Mouse (Mus musculus): ENCODE results near the gene Ap4m1. TPM values are rescaled to one million over a fixed set of nuclear protein-coding genes. Genes with fewer than 3 reads are reported as not detected.

Ap4m1 gene
- total and polyA plus RNA-seq, 3 experiments, result 21.1 to 26.7 (median 22.6) TPM

DNA sequence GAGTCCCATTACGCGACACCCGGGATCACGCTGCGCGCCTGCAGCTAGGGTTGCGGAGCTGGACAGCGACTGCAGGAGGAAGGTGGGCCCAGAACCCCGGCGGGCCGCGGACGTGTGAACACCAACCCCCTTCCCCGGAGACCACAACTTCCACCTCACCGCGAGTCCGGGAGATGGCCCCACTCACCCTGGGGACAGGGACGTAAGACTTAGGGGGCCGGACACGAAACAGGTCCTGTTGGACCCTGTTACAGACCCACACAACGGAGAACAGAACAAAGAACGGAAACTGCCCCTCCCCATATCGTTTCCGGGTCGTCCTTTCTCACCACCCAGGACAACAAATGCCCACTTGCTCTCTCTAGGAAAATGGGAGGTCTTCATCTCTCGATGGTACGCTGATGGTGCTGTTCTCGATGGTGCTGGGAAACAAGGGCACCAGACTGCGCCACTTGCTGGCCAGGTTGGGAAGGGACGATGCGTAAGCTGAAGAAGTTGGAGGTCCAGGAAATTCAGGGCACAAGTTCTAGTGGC, 16.3 kb upstream of the Ap4m1 start, which contains the start of gene Zfp113:
Zfp113 (minus strand) TSS at position 302 of the 534 bp plus-strand sequence.
- Histone ChIP-seq H3K27me3 (ENCODE audit: insufficient read depth, low read length) (no peaks in the 10 kb centered on the region), H3K9me3 (replicated peaks) (no peaks in the 10 kb centered on the region), H3K36me3 (replicated peaks) (peaks cover 33% of the 10 kb centered on the region), H3K4me3 (ENCODE audit: low read depth, low read length) (peak within 1 kb of the TSS; percentile 84), H3K4me1 (ENCODE audit: insufficient read depth, low read depth, low read length) (peaks cover 22% of the 10 kb centered on the region)
- ATAC-seq (ENCODE audit: extremely low read depth, insufficient number of reproducible peaks, low FRiP score, poor library complexity, severe bottlenecking) (peak; percentile 95), DNase-seq (ENCODE audit: low spot score) (peak; percentile 89)
- TF ChIP-seq POLR2AphosphoS5 (IDR thresholded peaks at IDR 0.05; ENCODE audit: insufficient replicate concordance, low read depth, low read length) (no peak), GATA2 (IDR thresholded peaks at IDR 0.05; ENCODE audit: borderline replicate concordance, low read depth, low read length) (no peak), CTCF (IDR thresholded peaks at IDR 0.05; ENCODE audit: low read depth, low read length) (peak; percentile 67), TAL1 (conservative IDR thresholded peaks at IDR 0.05; ENCODE audit: low read depth, low read length) (no peak)

DNA sequence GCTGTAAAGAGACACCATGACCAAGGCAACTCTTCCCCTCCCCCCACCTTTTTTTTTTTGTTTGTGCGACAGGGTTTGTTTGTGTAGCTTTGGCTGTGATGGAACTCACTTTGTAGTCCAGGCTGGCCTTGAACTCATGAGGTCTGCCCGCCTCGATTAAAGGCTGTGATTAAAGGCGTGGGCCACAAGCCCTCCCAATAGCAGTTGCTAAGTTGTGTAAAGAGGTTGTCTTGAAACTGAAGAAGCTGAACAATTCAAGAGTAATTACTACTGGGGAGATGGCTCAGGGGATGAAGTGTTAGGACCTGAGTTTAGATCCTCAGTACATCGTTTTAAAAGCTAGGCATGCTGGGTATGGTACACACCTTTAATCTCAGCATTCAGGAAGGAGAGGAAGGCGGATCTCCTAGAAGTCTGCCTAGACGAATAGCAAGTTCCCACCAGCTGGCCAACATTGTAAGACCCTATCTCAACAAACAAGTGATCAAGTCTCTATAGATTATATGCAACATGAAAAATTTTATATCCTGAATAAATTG, 11.5 kb upstream of the Ap4m1 start:
- TF ChIP-seq POLR2AphosphoS5 (IDR thresholded peaks at IDR 0.05; ENCODE audit: insufficient replicate concordance, low read depth, low read length) (no peak), TAL1 (conservative IDR thresholded peaks at IDR 0.05; ENCODE audit: low read depth, low read length) (no peak), GATA1 (IDR thresholded peaks at IDR 0.05; ENCODE audit: borderline replicate concordance, low read length) (no peak), GATA2 (IDR thresholded peaks at IDR 0.05; ENCODE audit: borderline replicate concordance, low read depth, low read length) (no peak), CTCF (IDR thresholded peaks at IDR 0.05; ENCODE audit: low read depth, low read length) (no peak)
- DNase-seq (ENCODE audit: low spot score) (no peak), ATAC-seq (ENCODE audit: extremely low read depth, insufficient number of reproducible peaks, low FRiP score, poor library complexity, severe bottlenecking) (no peak)
- peaks cover 34% of the 10 kb centered on the region for H3K36me3 ChIP-seq (replicated peaks)
- H3K4me1 ChIP-seq (ENCODE audit: insufficient read depth, low read depth, low read length), result peaks cover 49% of the 10 kb centered on the region
- peak overlapping the region; percentile 85 for H3K4me3 ChIP-seq (ENCODE audit: low read depth, low read length)
- H3K27me3 ChIP-seq (ENCODE audit: insufficient read depth, low read length), result no peaks in the 10 kb centered on the region
- H3K9me3 ChIP-seq (replicated peaks), result no peaks in the 10 kb centered on the region

DNA sequence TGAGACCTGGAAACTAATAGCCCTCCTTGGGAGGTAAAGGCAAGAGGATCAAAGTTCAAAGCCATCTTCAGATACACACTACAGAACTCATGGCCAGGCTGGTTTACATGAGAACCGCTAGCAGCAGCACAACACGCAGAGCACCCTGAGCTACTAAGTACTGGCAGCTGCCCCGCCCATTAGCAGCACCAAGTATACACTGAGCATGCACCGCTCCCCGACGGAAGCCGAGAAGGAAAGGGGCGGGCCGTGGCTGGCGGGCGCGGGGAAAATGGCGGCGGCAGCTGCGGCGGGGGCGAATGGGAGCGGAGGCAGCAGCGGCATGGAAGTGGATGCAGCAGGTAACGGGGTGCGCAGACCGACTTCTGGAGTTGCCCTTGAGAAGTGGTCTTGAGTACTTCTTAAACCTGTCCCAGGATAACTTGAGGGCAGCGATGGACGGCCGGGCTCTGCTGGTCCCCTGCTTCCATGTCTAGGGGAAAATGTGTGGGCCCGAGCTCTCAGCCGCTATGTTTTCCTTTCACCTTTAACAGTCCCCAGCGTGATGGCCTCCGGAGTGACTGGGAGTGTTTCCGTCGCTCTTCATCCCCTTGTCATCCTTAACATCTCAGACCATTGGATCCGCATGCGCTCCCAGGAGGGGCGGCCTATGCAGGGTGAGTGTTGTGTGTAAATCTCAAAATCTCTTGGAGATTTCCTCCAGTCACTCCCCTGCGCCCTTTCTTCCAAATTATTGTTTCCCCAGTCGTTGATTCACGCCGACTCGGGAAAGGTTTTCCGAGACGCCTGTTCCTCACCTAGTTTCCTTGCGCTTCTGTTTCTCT, 10.7 kb upstream of the Ap4m1 start, which contains the start of gene Cops6:
Cops6 (plus strand) TSS at position 230 of the 824 bp plus-strand sequence.
- TF ChIP-seq GATA2 (IDR thresholded peaks at IDR 0.05; ENCODE audit: borderline replicate concordance, low read depth, low read length) (no peak), CTCF (IDR thresholded peaks at IDR 0.05; ENCODE audit: low read depth, low read length) (no peak), GATA1 (IDR thresholded peaks at IDR 0.05; ENCODE audit: borderline replicate concordance, low read length) (no peak)
- Histone ChIP-seq H3K4me1 (ENCODE audit: insufficient read depth, low read depth, low read length) (peaks cover 53% of the 10 kb centered on the region), H3K4me3 (ENCODE audit: low read depth, low read length) (peak within 1 kb of the TSS; percentile 85), H3K36me3 (replicated peaks) (peaks cover 42% of the 10 kb centered on the region), H3K9me3 (replicated peaks) (no peaks in the 10 kb centered on the region), H3K27me3 (ENCODE audit: insufficient read depth, low read length) (no peaks in the 10 kb centered on the region)
- peak; percentile 67 for DNase-seq (ENCODE audit: low spot score)
- peak; percentile 87 for ATAC-seq (ENCODE audit: extremely low read depth, insufficient number of reproducible peaks, low FRiP score, poor library complexity, severe bottlenecking)

DNA sequence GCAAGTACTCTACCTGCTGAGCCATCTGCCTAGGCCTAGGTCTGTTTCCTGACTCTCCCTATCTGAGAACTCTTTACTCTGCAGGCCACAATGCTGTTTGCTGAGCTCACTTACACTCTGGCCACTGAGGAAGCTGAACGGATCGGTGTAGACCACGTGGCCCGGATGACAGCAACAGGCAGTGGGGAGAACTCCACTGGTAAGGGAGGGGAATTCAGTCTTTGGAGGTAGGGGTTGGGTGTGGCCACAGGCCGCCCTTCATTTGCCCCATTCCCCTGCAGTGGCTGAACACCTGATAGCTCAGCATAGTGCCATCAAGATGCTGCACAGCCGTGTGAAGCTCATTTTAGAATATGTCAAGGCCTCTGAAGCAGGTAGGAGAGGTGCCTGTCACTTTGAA, 8.8 kb upstream of the Ap4m1 start:
- Histone ChIP-seq H3K9me3 (replicated peaks) (no peaks in the 10 kb centered on the region), H3K4me3 (ENCODE audit: low read depth, low read length) (no peak overlapping the region), H3K27me3 (ENCODE audit: insufficient read depth, low read length) (no peaks in the 10 kb centered on the region; the same call in 1 of the 2 replicates), H3K4me1 (ENCODE audit: insufficient read depth, low read depth, low read length) (peaks cover 70% of the 10 kb centered on the region), H3K36me3 (replicated peaks) (peaks cover 62% of the 10 kb centered on the region)
- no peak for DNase-seq (ENCODE audit: low spot score)
- TF ChIP-seq GATA1 (IDR thresholded peaks at IDR 0.05; ENCODE audit: borderline replicate concordance, low read length) (no peak), POLR2AphosphoS5 (IDR thresholded peaks at IDR 0.05; ENCODE audit: insufficient replicate concordance, low read depth, low read length) (peak; percentile 84)
- ATAC-seq (ENCODE audit: extremely low read depth, insufficient number of reproducible peaks, low FRiP score, poor library complexity, severe bottlenecking), result no peak

DNA sequence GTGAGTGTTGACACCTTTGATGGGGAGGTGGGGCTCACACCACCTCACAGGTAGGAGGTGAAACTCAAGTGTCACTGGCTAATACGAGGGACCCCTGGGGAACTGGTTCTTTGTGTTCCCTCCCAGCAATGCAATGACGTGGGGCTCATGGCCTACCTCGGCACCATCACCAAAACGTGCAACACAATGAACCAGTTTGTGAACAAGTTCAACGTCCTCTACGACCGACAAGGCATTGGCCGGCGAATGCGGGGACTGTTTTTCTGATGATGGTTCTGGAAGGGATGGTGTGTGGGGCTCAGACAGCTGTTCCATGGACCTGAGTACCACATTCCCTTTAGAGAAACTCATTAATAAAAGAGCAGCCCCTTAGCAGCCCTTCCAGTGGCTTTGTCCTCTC, 8.2 kb upstream of the Ap4m1 start:
- H3K9me3 ChIP-seq (replicated peaks), result no peaks in the 10 kb centered on the region
- ATAC-seq (ENCODE audit: extremely low read depth, insufficient number of reproducible peaks, low FRiP score, poor library complexity, severe bottlenecking), result no peak
- H3K27me3 ChIP-seq (ENCODE audit: insufficient read depth, low read length), result no peaks in the 10 kb centered on the region; the same call in 1 of the 2 replicates
- H3K4me1 ChIP-seq (ENCODE audit: insufficient read depth, low read depth, low read length), result peaks cover 74% of the 10 kb centered on the region
- H3K4me3 ChIP-seq (ENCODE audit: low read depth, low read length), result no peak overlapping the region
- peaks cover 67% of the 10 kb centered on the region for H3K36me3 ChIP-seq (replicated peaks)
- TF ChIP-seq GATA2 (IDR thresholded peaks at IDR 0.05; ENCODE audit: borderline replicate concordance, low read depth, low read length), result no peak
- no peak for TF ChIP-seq TAL1 (conservative IDR thresholded peaks at IDR 0.05; ENCODE audit: low read depth, low read length)
- no peak for TF ChIP-seq CTCF (IDR thresholded peaks at IDR 0.05; ENCODE audit: low read depth, low read length)
- no peak for TF ChIP-seq POLR2AphosphoS5 (IDR thresholded peaks at IDR 0.05; ENCODE audit: insufficient replicate concordance, low read depth, low read length)
- TF ChIP-seq GATA1 (IDR thresholded peaks at IDR 0.05; ENCODE audit: borderline replicate concordance, low read length), result no peak
- no peak for DNase-seq (ENCODE audit: low spot score)

DNA sequence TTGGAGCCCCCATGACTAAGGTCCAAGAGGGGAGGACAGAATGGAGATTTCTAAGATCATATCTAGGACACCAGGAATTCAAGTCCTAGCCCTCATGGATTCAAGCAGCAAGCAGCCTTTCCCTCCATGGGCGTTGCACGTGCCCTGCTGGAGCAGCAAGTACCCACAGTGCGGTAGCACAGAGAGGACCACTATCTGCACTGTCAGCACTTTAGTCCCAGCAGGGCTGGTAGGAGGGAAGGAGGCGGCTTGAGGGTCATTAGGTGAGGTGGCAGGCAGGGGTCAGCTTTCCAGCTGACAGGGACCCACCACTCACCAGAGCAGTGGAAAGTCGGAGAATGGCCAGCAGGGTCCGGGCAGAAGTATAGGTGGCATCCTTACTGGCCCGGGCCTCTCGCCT, 6.2 kb upstream of the Ap4m1 start:
- H3K9me3 ChIP-seq (replicated peaks), result no peaks in the 10 kb centered on the region
- H3K4me3 ChIP-seq (ENCODE audit: low read depth, low read length), result peak overlapping the region; percentile 1; the same call in 1 of the 2 replicates
- H3K36me3 ChIP-seq (replicated peaks), result peaks cover 85% of the 10 kb centered on the region
- no peaks in the 10 kb centered on the region; the same call in 1 of the 2 replicates for H3K27me3 ChIP-seq (ENCODE audit: insufficient read depth, low read length)
- peaks cover 82% of the 10 kb centered on the region for H3K4me1 ChIP-seq (ENCODE audit: insufficient read depth, low read depth, low read length)
- ATAC-seq (ENCODE audit: extremely low read depth, insufficient number of reproducible peaks, low FRiP score, poor library complexity, severe bottlenecking) (no peak), DNase-seq (ENCODE audit: low spot score) (no peak)
- TF ChIP-seq TAL1 (conservative IDR thresholded peaks at IDR 0.05; ENCODE audit: low read depth, low read length), result no peak
- no peak for TF ChIP-seq GATA2 (IDR thresholded peaks at IDR 0.05; ENCODE audit: borderline replicate concordance, low read depth, low read length)
- TF ChIP-seq POLR2AphosphoS5 (IDR thresholded peaks at IDR 0.05; ENCODE audit: insufficient replicate concordance, low read depth, low read length), result no peak
- no peak for TF ChIP-seq CTCF (IDR thresholded peaks at IDR 0.05; ENCODE audit: low read depth, low read length)
- TF ChIP-seq GATA1 (IDR thresholded peaks at IDR 0.05; ENCODE audit: borderline replicate concordance, low read length), result no peak

All from G1E (cell line).